Mouse (Mus musculus) cortical plate, adult 2 months (tissue): ENCODE measurements at regions not wholly inside any gene's neighbourhood (a gene's known extent, or its start where the extent isn't known, plus 50 kb on each side); places are given as distances from the start of the nearest gene placed in this dataset.

Source experiments
- CTCF ChIP-seq: fragments of 200-500 bp; IDR thresholded peaks from 2 replicates; pipeline ENCODE4 v1.5.1; 2011; ENCODE audit warnings: mild to moderate bottlenecking, control low read depth, low read length; ENCODE audit not compliant: insufficient read depth; ENCODE audit errors: extremely low read depth
- POLR2A ChIP-seq: fragments of 200-500 bp; IDR thresholded peaks from 2 replicates; pipeline ENCODE4 v1.6.1; 2011; ENCODE audit warnings: mild to moderate bottlenecking, low read length, control low read depth; ENCODE audit not compliant: insufficient read depth; ENCODE audit errors: extremely low read depth

GRCm38 (mm10) chr3:33913470-33913869, 69.4 kb upstream of the Ccdc39 start:
- TF ChIP-seq CTCF (no peak), POLR2A (no peak)
